24 mouse cellular contexts compared by ENCODE assay signal in the genomic region with DNA sequence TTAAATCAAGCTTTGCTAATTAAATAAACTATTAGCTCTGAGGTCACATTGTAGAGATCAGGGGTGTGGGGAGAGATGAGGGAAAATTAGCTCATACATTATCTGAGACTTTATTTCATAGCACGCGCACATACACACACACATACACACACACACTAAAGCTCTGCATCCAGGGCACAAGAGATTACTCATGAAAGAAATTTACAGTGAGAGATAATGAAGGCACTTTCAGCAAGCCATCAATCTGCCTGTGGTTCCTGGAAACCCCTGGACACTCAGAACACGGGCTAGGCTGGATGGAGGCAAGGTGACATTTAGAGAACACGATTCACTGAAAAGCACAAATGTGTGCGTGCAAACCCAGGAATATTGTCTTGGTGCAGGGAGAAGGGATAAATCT.
DNase-seq lines count a peak whose midpoint lies in the region; ATAC-seq and TF ChIP-seq lines count a peak whose summit lies in the region.
"Had no signal": no experiment of that assay in that cellular context is flagged by ENCODE, and none has a peak within 500 bp of the region (broad histone marks: within the 10 kb centered on the region; RNA-seq: fewer than 3 reads in every experiment).

No protein-coding gene starts in this region.

- no peak overlapping the region for H3K4me3 ChIP-seq in midbrain, embryonic 14.5 days (replicated peaks; ENCODE audit: low read depth, low read length)
- H3K4me3 ChIP-seq in midbrain, embryonic 11.5 days (ENCODE audit: low read depth, low read length) = no peak overlapping the region
- no peak overlapping the region for H3K4me3 ChIP-seq in hindbrain, embryonic 16.5 days (ENCODE audit: low read length)
- no peak overlapping the region for H3K4me3 ChIP-seq in midbrain, postnatal 0 days (ENCODE audit: low read depth, low read length)
- H3K4me3 ChIP-seq: heart, embryonic 10.5 days; heart, embryonic 15.5 days; left cerebral cortex, adult 2 months; limb, embryonic 12.5 days; liver, embryonic 15.5 days; midbrain, embryonic 12.5 days; myocyte had no signal

- no peaks in the 10 kb centered on the region for H3K27me3 ChIP-seq in midbrain, embryonic 14.5 days (ENCODE audit: control insufficient read depth, insufficient read depth, low read length)
- H3K27me3 ChIP-seq in midbrain, embryonic 11.5 days (ENCODE audit: control insufficient read depth, insufficient read depth, low read length) = no peaks in the 10 kb centered on the region
- no peaks in the 10 kb centered on the region for H3K27me3 ChIP-seq in hindbrain, embryonic 16.5 days (replicated peaks; ENCODE audit: control insufficient read depth, insufficient read depth, low read length)
- no peaks in the 10 kb centered on the region for H3K27me3 ChIP-seq in midbrain, postnatal 0 days (ENCODE audit: insufficient read depth, low read length)
- H3K27me3 ChIP-seq: heart, embryonic 15.5 days; limb, embryonic 12.5 days; liver, embryonic 15.5 days; midbrain, embryonic 12.5 days had no signal

- DNase-seq in heart, adult 11 months = peak; percentile 42
- no peak for DNase-seq in heart, adult 18-20 months
- DNase-seq in midbrain, embryonic 14.5 days = peak; percentile 30
- DNase-seq in midbrain, embryonic 11.5 days (ENCODE audit: low spot score, missing footprints) = no peak
- peak; percentile 24 for DNase-seq in midbrain, postnatal 0 days (ENCODE audit: low spot score)
- no peak for DNase-seq in adrenal gland, postnatal 10 days
- DNase-seq: adrenal gland, postnatal 36 days; cerebellum, adult 2 months; cerebellum, postnatal 14 days; gastrocnemius, postnatal 10 days; kidney, postnatal 14 days; lung, embryonic 14.5 days; lung, postnatal 14 days had no signal

- no peaks in the 10 kb centered on the region for H3K36me3 ChIP-seq in midbrain, embryonic 14.5 days (ENCODE audit: control insufficient read depth, insufficient read depth, low read length)
- no peaks in the 10 kb centered on the region for H3K36me3 ChIP-seq in midbrain, embryonic 11.5 days (ENCODE audit: control insufficient read depth, insufficient read depth, low read length)
- no peaks in the 10 kb centered on the region for H3K36me3 ChIP-seq in hindbrain, embryonic 16.5 days (ENCODE audit: control insufficient read depth, insufficient read depth, low read length)
- H3K36me3 ChIP-seq in midbrain, postnatal 0 days (ENCODE audit: insufficient read depth, low read length) = no peaks in the 10 kb centered on the region
- H3K36me3 ChIP-seq: heart, embryonic 10.5 days; heart, embryonic 15.5 days; limb, embryonic 12.5 days; liver, embryonic 15.5 days; midbrain, embryonic 12.5 days had no signal

- TF ChIP-seq CTCF in midbrain, postnatal 0 days (IDR thresholded peaks at IDR 0.05) = no peak

- ATAC-seq in midbrain, embryonic 14.5 days (ENCODE audit: low FRiP score, low TSS enrichment) = 0 out of 2 replicates have a peak, but pooled peaks have one; percentile 11
- ATAC-seq in midbrain, embryonic 11.5 days (ENCODE audit: low FRiP score) = no peak
- ATAC-seq in hindbrain, embryonic 16.5 days = peak; percentile 56
- ATAC-seq in midbrain, postnatal 0 days (ENCODE audit: low FRiP score) = no peak
- ATAC-seq in erythroblast, adult 5-6 weeks (replicated peaks; ENCODE audit: low FRiP score, poor library complexity, severe bottlenecking) = no peak
- ATAC-seq: CD4-positive, CD25-positive, alpha-beta regulatory T cell, adult 4 months; intestine, postnatal 0 days had no signal

- no peak overlapping the region for H3K4me2 ChIP-seq in midbrain, embryonic 14.5 days (ENCODE audit: low read length)
- H3K4me2 ChIP-seq in midbrain, embryonic 11.5 days = no peak overlapping the region
- no peak overlapping the region for H3K4me2 ChIP-seq in hindbrain, embryonic 16.5 days (ENCODE audit: low read length)
- H3K4me2 ChIP-seq in midbrain, postnatal 0 days (ENCODE audit: low read depth, low read length, poor library complexity, severe bottlenecking) = no peak overlapping the region
- H3K4me2 ChIP-seq: heart, embryonic 15.5 days; limb, embryonic 12.5 days; liver, embryonic 15.5 days; lung, embryonic 14.5 days; midbrain, embryonic 12.5 days had no signal

- H3K9me3 ChIP-seq in midbrain, embryonic 14.5 days (ENCODE audit: control insufficient read depth, low read length) = no peaks in the 10 kb centered on the region
- no peaks in the 10 kb centered on the region for H3K9me3 ChIP-seq in midbrain, embryonic 11.5 days (ENCODE audit: control insufficient read depth, low read length)
- no peaks in the 10 kb centered on the region for H3K9me3 ChIP-seq in hindbrain, embryonic 16.5 days (ENCODE audit: control insufficient read depth, low read length)
- H3K9me3 ChIP-seq in midbrain, postnatal 0 days (ENCODE audit: low read length) = no peaks in the 10 kb centered on the region
- H3K9me3 ChIP-seq: heart, embryonic 10.5 days; heart, embryonic 15.5 days; limb, embryonic 12.5 days; liver, embryonic 15.5 days; midbrain, embryonic 12.5 days had no signal

- 64% methylated on average over 5 of the region's 5 CpGs for WGBS in midbrain, embryonic 14.5 days
- WGBS in midbrain, embryonic 11.5 days = 79% methylated on average over 5 of the region's 5 CpGs
- WGBS in hindbrain, embryonic 16.5 days = 56% methylated on average over 5 of the region's 5 CpGs
- WGBS in midbrain, postnatal 0 days = 64% methylated on average over 5 of the region's 5 CpGs

- H3K27ac ChIP-seq in midbrain, embryonic 14.5 days (replicated peaks; ENCODE audit: low read depth, low read length) = 0 out of 2 replicates have a peak overlapping the region, but pooled peaks have one; percentile 2
- H3K27ac ChIP-seq in midbrain, embryonic 11.5 days (ENCODE audit: low read depth, low read length) = no peak overlapping the region
- H3K27ac ChIP-seq in hindbrain, embryonic 16.5 days (ENCODE audit: low read depth, low read length) = no peak overlapping the region
- no peak overlapping the region for H3K27ac ChIP-seq in midbrain, postnatal 0 days (ENCODE audit: low read depth, low read length)
- H3K27ac ChIP-seq: heart, embryonic 10.5 days; heart, embryonic 15.5 days; left cerebral cortex, adult 2 months; limb, embryonic 12.5 days; liver, embryonic 15.5 days; midbrain, embryonic 12.5 days had no signal

- H3K4me1 ChIP-seq in midbrain, embryonic 14.5 days (ENCODE audit: control insufficient read depth, insufficient read depth, low read length) = no peaks in the 10 kb centered on the region
- no peaks in the 10 kb centered on the region for H3K4me1 ChIP-seq in midbrain, embryonic 11.5 days (ENCODE audit: control insufficient read depth, insufficient read depth, low read length)
- H3K4me1 ChIP-seq in hindbrain, embryonic 16.5 days (ENCODE audit: control insufficient read depth, insufficient read depth, low read depth, low read length) = no peaks in the 10 kb centered on the region
- no peaks in the 10 kb centered on the region for H3K4me1 ChIP-seq in midbrain, postnatal 0 days (ENCODE audit: insufficient read depth, low read length)
- H3K4me1 ChIP-seq: heart, embryonic 10.5 days; heart, embryonic 15.5 days; limb, embryonic 12.5 days; liver, embryonic 15.5 days; midbrain, embryonic 12.5 days had no signal

- H3K9ac ChIP-seq in midbrain, embryonic 14.5 days (replicated peaks; ENCODE audit: low read length) = no peak overlapping the region
- no peak overlapping the region for H3K9ac ChIP-seq in midbrain, embryonic 11.5 days (ENCODE audit: low read length)
- no peak overlapping the region for H3K9ac ChIP-seq in hindbrain, embryonic 16.5 days (ENCODE audit: low read depth, low read length)
- H3K9ac ChIP-seq in midbrain, postnatal 0 days (replicated peaks; ENCODE audit: low read length, poor library complexity, severe bottlenecking) = no peak overlapping the region
- H3K9ac ChIP-seq: heart, embryonic 15.5 days; limb, embryonic 12.5 days; liver, embryonic 15.5 days; lung, embryonic 14.5 days; midbrain, embryonic 12.5 days had no signal

Comparison
In these comparisons a context has a peak if more than half of its experiments do, and no peak if none do; other contexts are left out.
1. DNase-seq: peak in heart, adult 11 months (single experiment), midbrain, embryonic 14.5 days (single experiment) and midbrain, postnatal 0 days (single experiment); none in heart, adult 18-20 months (0 of 2), midbrain, embryonic 11.5 days (single experiment) and adrenal gland, postnatal 10 days (single experiment).
2. ATAC-seq: peak in midbrain, embryonic 14.5 days (single experiment) and hindbrain, embryonic 16.5 days (single experiment); none in midbrain, embryonic 11.5 days (single experiment), midbrain, postnatal 0 days (single experiment) and erythroblast, adult 5-6 weeks (single experiment).